Mouse (Mus musculus): Measurements from ENCODE around the gene Tigit.

Tigit gene

DNA sequence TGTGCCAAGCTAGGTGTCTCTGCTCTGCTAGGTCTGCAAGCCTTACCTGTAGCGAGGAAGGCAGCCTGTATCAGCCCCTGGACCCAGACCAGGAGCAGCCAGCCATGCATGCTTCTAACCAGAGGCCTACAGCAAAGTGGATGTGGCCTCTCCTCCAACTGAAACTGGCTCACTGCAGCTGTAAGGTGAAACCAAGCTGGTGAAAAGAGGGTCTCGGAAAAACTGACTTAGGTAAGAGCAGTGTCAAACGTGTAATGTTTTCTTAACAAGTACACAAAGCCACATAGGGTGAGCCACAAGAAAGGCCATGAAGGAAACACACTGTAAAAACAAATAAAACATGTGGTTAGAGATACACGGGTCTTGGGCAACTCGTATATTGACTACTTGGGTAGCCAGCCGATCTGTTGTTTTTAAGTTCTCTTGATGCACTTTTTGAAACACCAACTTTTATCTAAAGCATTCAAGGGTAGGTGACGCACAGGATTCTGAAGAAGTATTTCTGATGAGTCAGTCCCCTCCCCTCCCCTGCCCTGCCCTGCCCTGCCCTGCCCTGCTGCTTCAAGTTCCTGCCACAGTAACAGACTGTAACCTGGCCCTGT is at the start of gene Tigit:
Gene Tigit (minus strand): TSS at position 169 of the 602 bp plus-strand sequence.
- DNase-seq, result no peak

DNA sequence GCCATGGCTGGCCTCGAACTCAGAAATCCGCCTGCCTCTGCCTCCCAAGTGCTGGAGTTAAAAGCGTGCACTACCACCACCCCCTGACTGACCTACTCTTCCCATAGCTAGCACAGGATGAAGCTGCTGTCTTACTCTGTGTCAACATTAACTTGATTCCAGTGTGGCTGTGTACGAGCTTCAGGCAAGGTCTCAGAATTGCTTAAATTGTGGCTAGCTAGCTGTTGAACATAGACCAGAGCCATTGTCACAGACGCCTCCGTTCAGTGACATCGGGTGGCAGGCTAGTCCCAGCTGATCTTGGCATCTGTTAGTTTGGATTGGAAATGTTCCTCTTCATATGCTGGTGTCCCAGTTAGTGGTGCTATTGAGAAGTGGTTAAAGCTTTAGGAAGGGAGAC is 47.4 kb upstream of the Tigit start:
- no peak for DNase-seq

DNA sequence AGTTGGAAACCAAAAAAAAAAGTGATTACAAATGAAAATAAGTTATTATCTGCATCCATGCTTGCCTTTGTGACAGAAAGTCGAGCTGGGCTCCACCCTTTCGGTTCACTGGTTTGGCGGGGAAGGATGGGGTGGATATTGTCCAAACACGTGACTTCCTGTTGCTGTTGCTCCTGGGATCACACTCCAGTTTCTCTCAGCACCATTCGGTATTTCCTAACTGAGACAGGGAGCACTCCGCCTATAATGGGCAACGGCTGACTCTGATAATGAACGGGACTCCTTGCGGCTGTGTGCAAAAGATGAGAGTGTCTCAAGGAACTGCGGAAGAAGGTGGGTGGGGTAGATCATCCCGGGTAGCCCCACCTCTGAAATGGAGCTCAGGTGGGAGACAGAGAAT is 46.7 kb upstream of the Tigit start:
- no peak for DNase-seq

DNA sequence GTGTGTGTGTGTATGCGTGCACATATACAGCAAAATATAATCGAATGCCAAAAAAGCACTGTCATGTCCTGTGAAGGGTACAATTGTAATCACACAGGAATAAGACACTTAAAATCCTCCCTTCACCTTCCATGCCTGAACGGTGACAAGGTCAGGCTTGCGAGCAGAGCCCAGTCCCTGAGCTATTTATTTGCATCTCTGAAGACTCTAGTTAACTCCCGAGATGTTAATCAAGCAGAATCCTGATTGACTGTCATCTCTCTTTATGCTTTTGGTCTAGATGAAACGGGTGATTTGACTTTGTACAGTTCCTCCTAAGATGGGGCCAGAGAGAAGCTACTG is 46.2 kb upstream of the Tigit start:
- no peak for DNase-seq

DNA sequence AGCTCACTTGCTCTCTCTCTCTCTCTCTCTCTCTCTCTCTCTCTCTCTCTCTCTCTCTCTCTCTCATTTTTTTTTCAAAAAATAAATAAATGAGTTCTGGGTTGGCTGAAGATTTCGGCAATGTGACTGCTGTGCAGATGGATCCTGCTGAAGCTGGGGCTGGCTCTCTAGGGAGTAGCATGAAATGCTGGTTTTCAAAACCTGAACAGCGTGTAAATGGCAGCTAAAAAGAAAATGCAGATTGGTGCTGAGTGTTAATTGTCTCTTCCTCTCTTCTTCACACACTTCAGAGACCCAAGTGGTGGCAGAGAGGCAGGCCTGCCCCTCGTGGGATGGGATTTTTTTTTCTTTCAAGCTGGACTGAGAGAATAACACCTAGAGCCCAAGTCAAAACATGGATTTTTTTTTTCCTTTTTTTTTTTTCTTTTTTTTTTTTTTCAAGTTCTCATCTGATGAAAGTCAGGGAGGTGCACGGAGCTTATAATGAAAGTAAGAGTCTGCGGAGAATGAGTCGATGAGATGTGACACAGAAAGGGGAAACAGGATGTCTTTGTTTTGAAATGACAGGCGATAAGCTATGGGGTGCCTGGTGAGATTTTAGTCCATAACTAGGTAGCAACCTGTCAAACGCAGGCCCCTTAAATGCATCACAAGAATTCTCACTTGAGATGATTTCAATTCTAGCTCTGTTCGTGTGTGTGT is 45.6 kb upstream of the Tigit start:
- no peak for DNase-seq

DNA sequence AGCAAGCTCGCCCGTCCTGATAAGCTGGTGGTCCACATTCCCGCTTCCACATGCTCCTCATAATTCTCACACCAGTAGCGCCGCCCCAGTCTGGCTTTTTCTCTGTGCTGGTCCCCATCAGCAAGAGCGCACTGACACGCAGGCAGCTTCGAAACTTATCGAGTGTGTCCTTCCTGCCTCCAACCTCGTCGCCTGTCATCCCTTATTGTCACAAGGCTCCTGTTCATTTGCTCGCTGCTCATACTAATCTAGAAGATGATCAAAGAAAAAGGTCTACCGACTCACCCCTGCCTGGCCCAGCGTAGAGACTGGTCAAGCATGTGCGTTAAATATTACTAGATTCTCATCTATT is 45.1 kb upstream of the Tigit start:
- no peak for DNase-seq

DNA sequence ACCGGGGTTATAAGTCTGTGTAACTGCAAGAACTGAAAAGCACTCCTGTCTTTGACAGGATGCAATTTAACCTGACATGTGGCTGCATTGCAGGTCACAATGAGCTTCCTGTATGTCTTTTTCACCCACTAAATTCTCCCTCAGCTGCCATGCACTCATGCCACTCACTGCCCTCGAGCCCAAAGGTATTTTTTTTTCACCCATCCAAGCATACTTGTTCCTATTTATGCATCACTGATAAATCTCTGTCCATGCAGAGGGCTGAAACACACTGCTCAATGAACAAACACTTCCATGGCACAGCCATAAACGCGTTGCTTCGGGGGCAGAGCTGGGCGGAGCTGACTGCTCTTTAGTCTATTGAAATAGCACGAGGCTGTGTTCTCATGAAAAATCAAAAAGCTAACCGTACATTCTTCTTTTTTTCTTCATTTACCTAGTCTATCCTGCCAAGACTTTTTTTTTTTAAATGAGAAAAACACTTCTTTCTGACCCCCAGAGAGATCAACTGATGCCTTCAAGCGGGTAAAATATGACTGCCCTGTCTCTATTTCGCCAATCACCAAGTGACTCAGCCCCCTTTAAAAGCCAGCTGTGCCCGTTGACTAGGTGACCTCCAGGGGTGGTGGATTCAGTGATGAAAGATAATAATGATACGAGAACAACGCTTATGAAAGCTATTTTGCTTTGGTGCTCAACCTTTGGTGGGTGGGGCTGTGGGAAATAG is 44.6 kb upstream of the Tigit start:
- no peak for DNase-seq

DNA sequence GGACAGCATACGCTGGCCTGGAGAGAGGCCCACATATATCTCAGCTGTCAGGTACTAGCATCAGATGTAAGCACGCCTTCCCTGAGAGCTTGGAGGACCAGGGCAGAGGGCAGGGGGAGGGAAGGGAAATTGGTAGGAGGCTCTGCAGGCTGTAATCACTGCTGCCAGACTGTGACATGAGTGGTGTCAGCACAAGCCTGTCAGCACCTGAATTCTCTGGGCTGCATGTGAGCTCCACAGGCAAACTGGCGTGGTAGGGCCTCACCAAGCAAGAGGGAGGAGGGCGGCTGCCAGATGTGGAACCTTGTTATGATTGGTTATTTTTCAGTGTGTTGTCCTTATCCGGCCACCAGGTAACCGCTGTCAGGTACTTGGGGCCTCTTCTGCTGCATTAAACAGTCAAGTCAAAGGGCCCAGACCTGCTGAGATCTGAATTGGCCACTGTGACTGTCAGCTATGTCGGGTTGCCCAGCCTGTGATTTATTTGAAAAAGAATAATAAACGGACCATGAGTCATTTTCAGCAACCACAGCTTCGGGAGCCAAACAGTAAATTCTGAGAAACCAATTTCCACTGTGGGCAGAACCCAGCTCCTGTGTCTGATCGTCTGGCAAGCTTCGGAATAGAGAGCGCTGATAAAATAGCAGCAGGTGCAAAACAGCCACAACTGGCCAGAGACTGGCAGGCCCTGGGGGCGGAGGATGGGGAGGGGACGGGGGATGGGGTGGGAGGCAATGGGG is 38.0 kb upstream of the Tigit start:
- DNase-seq, result no peak

DNA sequence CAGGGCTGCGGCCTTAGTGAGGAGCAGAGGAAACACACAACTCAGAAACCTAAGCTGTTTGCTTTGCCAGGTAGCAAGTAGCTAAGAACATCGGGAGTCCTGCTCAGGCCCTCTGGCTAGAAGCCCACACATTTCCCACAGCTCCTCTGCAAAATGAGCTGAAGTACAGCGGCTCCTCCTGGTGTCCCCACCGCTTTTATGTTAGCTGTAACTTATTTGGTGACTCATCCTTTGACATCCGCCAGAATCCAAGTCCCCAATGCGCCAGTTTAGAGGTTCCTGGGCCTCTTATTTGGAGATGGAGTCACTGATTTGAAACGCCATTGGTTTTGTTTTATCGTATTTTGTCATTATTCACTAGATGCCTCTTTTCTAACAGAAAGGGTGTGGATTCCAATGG is 36.6 kb upstream of the Tigit start:
- DNase-seq, result no peak

DNA sequence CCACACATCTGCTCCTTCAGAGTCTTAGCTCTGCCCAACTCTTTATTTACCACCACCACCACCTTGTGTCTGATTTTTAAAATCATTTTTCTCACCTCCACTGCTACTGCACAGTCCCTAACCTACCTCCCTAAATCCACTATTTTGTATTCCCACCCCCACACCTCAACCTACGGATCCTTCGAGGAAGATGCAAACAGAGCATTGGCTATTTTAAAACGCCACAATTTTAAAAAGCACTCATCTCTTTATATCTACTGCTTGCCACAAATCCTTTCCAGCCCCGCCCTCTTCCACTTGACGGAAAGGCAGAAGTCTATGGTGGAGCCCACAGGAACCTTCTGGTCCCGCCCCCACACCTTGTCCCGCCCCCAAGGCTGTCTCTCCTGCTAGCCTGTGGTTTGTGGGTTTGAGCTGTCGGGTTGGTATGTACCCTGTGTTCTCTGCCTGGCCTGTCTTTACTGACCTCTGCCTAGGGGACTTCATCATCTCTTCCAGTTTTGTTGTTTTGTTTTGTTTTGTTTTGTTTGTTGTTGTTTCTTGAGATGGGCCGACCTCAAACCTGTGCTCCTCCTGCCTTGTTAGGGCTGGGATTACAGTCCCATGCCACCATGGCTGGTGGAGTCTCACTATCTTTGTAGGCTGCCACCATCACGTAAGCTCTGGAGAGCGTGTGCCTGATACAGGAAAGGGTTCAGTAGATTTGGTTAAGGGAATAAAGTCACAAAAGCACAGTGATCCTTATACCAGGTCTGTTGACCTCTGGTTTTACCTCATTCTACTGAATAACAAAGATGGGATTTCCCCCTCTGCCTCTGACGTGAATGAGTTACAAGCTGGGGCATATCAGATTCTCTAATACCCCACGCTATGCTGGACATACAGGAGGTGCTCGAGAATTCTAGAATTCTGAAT is 35.0 kb upstream of the Tigit start:
- DNase-seq, result no peak

DNA sequence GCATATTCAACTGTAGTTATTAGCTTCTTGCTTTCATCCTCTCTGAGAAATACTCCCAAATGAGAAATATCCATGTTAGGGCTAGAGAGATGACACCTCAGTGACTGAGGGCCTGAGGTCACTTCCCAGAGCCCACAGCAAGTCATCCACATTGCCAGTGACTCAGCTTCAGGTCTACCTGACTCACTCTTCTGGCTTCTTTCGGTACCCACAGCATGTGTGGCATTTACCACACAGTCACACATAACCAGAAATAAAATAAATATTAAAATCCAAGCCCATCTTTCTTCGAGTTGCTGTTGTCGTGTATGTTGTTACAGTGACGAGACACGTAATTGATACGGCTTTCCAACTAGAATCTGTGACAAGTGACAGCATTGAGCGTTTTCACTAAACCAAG is 33.8 kb upstream of the Tigit start:
- DNase-seq, result no peak

DNA sequence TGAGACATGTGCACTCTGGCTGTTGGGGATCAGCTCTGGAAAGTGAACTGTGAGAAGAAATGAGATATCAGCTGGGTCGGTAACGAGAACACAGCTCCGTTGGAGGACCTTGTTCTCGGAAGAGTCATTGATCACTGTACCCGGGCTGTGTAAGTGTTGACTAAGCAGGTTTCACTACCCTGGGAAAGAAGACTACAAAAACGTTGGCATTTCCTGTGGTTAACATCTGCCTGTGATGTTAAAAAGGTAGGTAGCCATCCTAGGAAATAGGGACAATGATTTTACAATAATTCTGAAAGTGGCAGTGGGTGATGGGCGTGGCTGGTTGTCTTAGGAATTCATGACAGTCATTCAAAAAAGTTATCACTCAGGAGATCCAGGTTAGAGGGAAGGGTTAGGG is 31.9 kb upstream of the Tigit start:
- DNase-seq, result no peak

DNA sequence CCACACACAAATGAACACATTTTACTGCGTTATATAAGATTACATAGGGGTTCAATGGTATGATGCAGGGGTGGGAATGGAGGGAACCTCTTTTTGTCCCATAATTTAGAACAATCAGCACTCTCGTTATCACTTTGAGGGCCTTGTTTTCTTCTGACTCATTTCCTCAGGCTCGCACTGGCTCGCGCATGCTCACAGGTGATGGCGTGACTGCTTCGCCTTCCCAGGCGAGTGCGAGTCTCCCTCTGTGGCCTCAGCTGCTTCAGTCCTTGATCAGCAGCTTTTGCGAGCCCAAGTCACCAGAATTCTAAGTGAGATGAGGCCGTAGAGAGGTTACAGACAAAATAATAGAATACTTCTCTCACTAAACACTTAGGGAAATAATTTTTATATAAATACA is 30.2 kb upstream of the Tigit start:
- DNase-seq, result no peak

DNA sequence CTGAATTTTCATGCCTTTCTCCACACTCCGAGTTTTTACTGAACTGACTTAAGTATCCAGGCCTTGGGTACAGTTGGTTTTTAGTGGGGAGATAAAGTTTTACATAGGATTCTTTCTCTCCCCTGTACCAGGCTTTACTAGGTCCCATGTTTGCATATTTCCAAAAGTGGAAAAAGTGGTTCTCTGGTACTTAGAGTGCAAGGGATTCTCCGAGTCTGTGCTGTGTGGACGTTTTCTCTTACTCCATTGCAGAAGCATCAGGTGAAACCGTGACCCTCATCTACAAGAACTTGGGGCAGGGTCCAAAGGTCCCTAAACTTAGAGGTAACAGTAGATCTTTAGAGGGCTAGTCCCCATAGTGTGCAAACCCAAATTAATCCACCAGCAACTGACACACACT is 28.7 kb upstream of the Tigit start:
- DNase-seq, result no peak

DNA sequence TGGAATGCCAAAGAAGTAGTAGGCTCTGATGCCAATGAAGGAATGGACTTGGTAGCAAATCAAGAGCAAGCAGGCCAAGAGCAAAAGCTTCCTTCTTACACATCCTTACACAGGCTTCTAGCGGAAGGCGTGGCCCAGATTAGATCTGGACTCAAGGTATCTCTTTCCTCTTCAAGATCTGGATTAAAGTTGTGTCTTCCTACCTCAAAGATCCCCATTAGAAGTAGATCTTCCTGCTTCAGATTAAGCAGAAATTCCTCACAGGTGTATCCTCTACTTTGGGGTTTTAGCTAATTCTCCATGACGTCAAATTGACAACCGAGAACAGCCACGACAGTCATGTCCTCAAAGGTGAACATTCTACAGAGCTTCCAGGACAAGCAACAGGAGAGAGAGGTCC is 27.8 kb upstream of the Tigit start:
- no peak for DNase-seq

DNA sequence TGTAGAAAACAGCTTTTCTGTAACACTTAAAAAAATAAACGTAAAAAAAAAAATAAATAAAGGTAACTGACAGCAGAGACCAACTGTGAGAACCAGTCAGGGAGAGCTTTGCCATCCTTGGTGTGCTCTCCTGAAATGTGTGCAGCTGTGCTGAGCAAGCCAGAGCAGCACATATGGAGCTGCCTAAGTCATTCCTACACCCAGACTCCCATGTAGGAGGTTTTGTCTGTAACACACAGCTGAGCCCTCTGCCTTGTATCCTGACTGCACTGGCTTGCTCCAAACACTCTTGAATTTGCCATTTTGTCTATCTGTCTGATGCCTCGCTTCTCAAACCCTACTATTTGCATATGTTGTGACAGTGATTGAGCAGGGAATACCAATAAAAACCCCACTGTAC is 27.0 kb upstream of the Tigit start:
- no peak for DNase-seq

DNA sequence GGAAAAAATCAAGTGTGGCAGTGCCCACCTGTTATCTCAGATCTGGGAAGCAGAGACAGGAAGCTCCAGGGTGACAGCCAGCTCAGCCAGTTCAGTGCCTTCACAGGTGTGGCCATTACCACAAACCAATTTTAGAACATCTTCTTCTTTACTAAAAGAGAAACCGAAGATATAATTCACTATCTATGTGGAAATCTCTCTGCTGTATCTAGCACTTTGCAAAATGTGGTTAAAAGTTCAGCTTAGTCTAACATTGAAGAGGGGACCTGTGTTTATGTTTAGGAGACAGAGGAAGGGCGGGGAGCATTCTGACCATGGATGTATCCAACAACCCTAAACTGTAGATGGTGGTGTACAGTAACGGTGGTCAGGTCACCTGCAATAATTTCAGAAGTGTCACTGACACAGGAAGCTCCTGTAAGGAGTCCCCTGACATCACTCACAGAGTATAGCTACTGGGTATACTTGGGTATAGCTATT is 26.3 kb upstream of the Tigit start:
- DNase-seq, result no peak

DNA sequence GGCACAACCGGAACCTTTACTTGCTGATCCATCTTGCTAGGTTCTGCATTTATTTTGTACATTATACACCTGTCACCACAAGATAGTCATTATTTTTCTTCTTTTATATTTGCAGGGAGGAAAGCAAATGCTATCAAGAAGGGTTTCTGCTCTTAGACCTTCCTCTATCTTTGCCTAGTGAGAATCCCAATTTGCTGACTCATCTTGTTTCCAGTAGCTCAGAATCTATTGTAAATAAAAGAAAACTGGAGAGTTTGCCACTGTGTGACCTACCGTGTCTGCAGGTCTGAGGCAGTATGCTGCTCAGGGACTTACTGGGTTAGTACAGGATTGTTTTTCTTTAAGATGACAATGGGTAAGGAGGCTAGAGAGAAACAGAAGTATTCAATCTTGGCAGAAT is 24.0 kb upstream of the Tigit start:
- DNase-seq, result no peak

DNA sequence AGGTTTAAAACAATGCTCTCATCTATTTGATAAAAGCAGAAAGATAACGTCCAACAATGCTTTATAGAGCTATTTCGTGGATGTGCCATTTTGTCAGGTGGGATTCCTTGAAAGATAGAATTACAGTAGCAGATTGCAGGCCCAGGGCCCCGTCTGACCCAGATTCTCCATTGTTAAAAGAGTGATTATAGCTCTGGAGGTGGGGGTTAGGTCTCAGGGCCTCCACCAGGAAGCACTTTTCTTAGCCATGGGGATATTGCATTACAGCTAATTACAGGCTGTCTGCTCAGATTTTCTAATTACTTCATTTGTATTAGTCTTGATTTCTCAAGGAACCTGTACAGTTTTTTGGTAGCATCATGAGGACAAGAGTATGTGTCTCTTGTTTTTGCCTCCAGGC is 10.5 kb upstream of the Tigit start:
- no peak for DNase-seq

DNA sequence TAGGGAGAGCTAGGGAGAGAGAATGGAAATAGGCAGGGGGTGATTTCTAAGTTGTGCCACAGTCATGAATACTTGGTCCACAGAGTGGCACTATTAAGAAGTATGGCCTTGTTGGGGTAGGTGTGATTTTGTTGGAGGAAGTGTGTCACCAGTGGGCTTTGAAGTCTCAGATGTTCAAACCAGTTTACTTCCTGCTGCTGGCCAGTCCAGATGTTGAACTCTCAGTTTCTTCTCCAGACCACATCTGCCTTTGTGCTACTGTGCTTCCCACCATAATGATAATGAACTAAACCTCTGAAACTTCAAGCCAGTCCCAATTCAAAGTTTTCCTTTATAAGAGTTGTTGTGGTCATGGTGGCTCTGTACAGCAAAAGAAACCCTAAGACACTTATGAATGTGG is 8.8 kb upstream of the Tigit start:
- no peak for DNase-seq

DNA sequence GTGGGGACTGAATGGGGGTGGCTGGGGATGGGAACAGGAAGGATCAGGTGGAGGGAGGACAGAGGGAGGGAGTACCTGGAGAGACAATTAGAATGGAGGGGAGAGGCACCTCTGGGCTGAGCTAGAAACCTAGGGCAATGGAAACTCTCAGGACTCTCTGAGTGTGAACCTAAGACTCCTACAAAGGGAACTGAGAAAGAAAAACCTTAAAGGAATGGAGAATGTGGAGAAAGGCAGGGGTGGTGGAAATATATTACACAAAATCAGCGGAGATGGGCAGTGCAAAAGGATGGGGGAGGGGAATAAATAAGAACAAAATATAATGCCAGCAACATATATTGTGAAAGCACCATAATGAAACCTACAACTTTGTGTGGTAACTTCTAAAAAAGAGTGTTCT is 8.0 kb upstream of the Tigit start:
- DNase-seq, result no peak

DNA sequence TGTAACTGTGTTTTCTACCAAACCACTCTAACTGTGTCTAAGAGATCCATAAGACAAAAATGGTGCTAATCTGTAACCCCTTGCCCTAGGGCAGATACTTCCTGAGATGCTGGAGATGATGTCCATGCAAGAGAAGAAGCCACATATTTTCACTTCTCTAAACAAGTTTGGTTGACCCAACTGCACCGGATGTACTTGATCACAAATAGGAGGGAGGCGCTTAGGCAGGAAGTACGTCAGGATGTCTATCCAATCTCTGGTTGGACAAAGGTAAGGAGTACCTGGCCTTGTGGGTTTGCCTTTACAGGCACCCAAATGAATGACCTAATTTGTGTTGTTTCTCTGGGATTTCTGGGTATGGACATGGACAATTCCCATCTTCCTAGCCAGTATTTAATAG is 4.3 kb upstream of the Tigit start:
- no peak for DNase-seq

DNA sequence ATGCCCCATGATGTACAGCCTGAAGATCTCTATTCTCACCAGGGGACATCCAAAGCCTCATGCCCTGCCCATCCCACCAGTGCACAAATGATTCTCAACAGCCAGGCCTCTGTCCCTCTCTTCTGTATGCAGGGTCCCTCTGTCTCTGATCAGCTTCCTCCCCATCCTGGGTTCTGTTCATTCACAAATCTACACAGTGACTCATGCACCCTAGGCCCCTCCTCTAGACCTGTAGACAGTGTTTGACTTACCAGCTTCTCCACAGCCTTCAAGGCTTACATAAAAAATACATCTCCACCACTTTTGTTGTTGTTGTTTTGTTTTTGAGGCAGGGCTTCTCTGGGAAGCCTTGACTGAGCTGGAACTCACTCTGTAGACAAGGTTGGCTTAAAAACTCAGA is 915 bp upstream of the Tigit start:
- DNase-seq, result no peak
